Mouse (Mus musculus) embryonic facial prominence, embryonic 14.5 days (tissue): ENCODE data around the gene Endou. TPM values are rescaled to one million over a fixed set of nuclear protein-coding genes. Genes with fewer than 3 reads are reported as not detected.

ENCODE experiments used
- ATAC-seq: fragments of 200-750 bp; cut with Nextera tagmentation; 2 replicates; pipeline ENCODE4 v1.8.0; 2017; ENCODE audit warnings: low read depth, moderate number of reproducible peaks, moderate TSS enrichment
- DNase-seq: peaks from one replicate; pipeline ENCODE4 v3.0.0-alpha.2; 2015; ENCODE audit warnings: low spot score
- H3K27ac ChIP-seq: fragments of 300-500 bp; sonication (generic); replicated peaks from 2 replicates; pipeline ENCODE4 v1.5.1; 2014; ENCODE audit warnings: low read depth, mild to moderate bottlenecking, low read length, moderate library complexity
- H3K27me3 ChIP-seq: fragments of 300-500 bp; sonication (generic); replicated peaks from 2 replicates; pipeline ENCODE4 v1.6.1; 2014; ENCODE audit warnings: low read length; ENCODE audit not compliant: control insufficient read depth, insufficient read depth
- H3K36me3 ChIP-seq: fragments of 300-500 bp; sonication (generic); 2 replicates; pipeline ENCODE4 v1.6.1; 2014; ENCODE audit warnings: low read length, mixed read lengths; ENCODE audit not compliant: control insufficient read depth, insufficient read depth
- H3K4me1 ChIP-seq: fragments of 300-500 bp; sonication (generic); 2 replicates; pipeline ENCODE4 v1.6.1; 2014; ENCODE audit warnings: antibody characterized with exemption, low read length; ENCODE audit not compliant: control insufficient read depth, insufficient read depth
- H3K4me2 ChIP-seq: fragments of 300-500 bp; sonication (generic); 2 replicates; pipeline ENCODE4 v1.6.1; 2014; ENCODE audit warnings: low read depth, mild to moderate bottlenecking, low read length, moderate library complexity, mixed read lengths
- H3K4me3 ChIP-seq: fragments of 300-500 bp; sonication (generic); 2 replicates; pipeline ENCODE4 v1.5.1; 2014; ENCODE audit warnings: low read depth, mild to moderate bottlenecking, low read length
- H3K9ac ChIP-seq: fragments of 300-500 bp; sonication (generic); 2 replicates; pipeline ENCODE4 v1.6.1; 2014; ENCODE audit warnings: low read depth, mild to moderate bottlenecking, low read length, moderate library complexity, mixed read lengths
- H3K9me3 ChIP-seq: fragments of 300-500 bp; sonication (generic); 2 replicates; pipeline ENCODE4 v1.6.1; 2016; ENCODE audit warnings: low read length; ENCODE audit not compliant: control insufficient read depth
- WGBS: fragments of 180-500 bp; shearing (Covaris S2); extraction: QIAGEN DNeasy Blood & Tissue Kit; methylation state at CpG from one replicate; pipeline ENCODE4 v1.1.7; 2014; 5-methylcytosine and 5-hydroxymethylcytosine counted together
- polyA plus RNA-seq: library from polyadenylated mRNA; unstranded; fragments of >200 nt; fragmentation: Nextera tagmentation; extraction: Ambion mirVana; gene quantifications from 2 replicates; pipeline ENCODE4 v1.2.1, GENCODE M21; 2014

Endou gene
- polyA plus RNA-seq, 1 experiment from 2014 or later, result 4.1 TPM

DNA sequence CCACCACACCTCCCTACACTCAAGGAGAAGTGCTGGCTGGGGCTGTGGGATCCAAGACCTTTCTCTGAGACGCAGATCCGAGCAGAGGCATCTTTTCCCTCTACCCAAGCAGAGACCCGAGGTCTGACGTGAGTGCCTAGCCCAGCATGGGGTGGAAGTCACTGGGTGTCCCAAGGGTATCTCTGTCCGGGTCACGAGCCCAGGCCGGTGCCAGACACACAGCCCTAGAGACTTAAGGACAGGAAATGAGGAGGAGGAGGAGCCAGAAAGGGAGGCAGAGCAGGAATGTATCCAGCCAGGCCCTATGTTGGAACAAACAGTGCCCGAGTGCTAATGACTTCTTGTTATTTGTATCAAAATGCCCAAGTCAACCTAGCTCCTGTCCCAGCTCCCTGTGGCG, 31.6 kb upstream of the Endou start:
- Histone ChIP-seq H3K4me2 (no peak overlapping the region), H3K27me3 (peaks cover 16% of the 10 kb centered on the region), H3K9ac (no peak overlapping the region), H3K4me1 (peaks cover 19% of the 10 kb centered on the region), H3K27ac (no peak overlapping the region), H3K36me3 (peaks cover 8% of the 10 kb centered on the region; the same call in 1 of the 2 replicates), H3K4me3 (no peak overlapping the region), H3K9me3 (no peaks in the 10 kb centered on the region)
- DNase-seq, result no peak
- no peak for ATAC-seq
- WGBS, result 41% methylated on average over 9 of the region's 9 CpGs

DNA sequence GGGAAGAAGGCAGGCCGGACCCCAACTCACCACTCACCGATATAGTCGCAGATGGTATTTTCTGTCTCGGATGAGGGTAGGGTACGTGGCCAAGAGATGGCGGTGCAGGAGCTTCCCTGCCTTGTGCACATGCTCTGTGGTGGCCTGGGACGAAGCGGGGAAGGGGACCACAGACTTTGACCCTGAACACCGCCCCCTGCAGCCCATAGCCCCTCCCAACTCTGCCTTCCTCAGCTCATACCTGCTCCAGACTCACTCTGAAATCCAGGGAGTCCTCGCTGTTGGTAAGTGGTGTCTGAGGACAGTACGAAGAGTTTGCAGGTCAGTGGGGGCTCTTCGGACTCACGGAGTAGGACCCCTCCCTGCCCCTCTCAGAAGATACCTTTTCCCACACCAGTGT, 30.3 kb upstream of the Endou start:
- H3K36me3 ChIP-seq, result peaks cover 12% of the 10 kb centered on the region
- 47% methylated on average over 13 of the region's 13 CpGs for WGBS
- no peak overlapping the region for H3K27ac ChIP-seq
- peaks cover 11% of the 10 kb centered on the region for H3K4me1 ChIP-seq
- no peaks in the 10 kb centered on the region for H3K9me3 ChIP-seq
- no peak for ATAC-seq
- H3K4me2 ChIP-seq, result no peak overlapping the region
- H3K4me3 ChIP-seq, result no peak overlapping the region
- no peak for DNase-seq
- H3K9ac ChIP-seq, result no peak overlapping the region
- H3K27me3 ChIP-seq, result peaks cover 5% of the 10 kb centered on the region; the same call in 1 of the 2 replicates

- H3K27me3 ChIP-seq, result 0 out of 2 replicates have a peak, but pooled peaks cover under 1% of the 10 kb centered on the region
- WGBS, result 67% methylated on average over 5 of the region's 5 CpGs
- no peak overlapping the region for H3K27ac ChIP-seq
Measured at GRCm38 (mm10) chr15:97760952-97761351, 29.8 kb upstream of the Endou start.

GRCm38 (mm10) chr15:97760006-97760405, 28.9 kb upstream of the Endou start:
- DNase-seq (no peak), ATAC-seq (no peak)
- H3K4me1 ChIP-seq, result peaks cover 14% of the 10 kb centered on the region
- H3K36me3 ChIP-seq, result peaks cover 12% of the 10 kb centered on the region
- H3K27ac ChIP-seq, result no peak overlapping the region
- H3K9ac ChIP-seq, result no peak overlapping the region
- H3K4me3 ChIP-seq, result no peak overlapping the region
- 91% methylated on average over 9 of the region's 9 CpGs for WGBS
- no peaks in the 10 kb centered on the region for H3K27me3 ChIP-seq
- H3K4me2 ChIP-seq, result no peak overlapping the region
- H3K9me3 ChIP-seq, result no peaks in the 10 kb centered on the region

More at GRCm38 (mm10) chr15:97760952-97761351, 29.8 kb upstream of the Endou start:
- no peak overlapping the region for H3K4me2 ChIP-seq
- H3K36me3 ChIP-seq, result peaks cover 12% of the 10 kb centered on the region
- DNase-seq (no peak), ATAC-seq (no peak)
- no peak overlapping the region for H3K9ac ChIP-seq
- no peak overlapping the region for H3K4me3 ChIP-seq
- no peaks in the 10 kb centered on the region for H3K9me3 ChIP-seq
- peaks cover 9% of the 10 kb centered on the region for H3K4me1 ChIP-seq

- no peaks in the 10 kb centered on the region for H3K9me3 ChIP-seq
- ATAC-seq (no peak), DNase-seq (no peak)
- H3K4me3 ChIP-seq, result no peak overlapping the region
- H3K4me2 ChIP-seq, result no peak overlapping the region
- H3K27ac ChIP-seq, result peak overlapping the region; percentile 39; the same call in 1 of the 2 replicates
- no peaks in the 10 kb centered on the region for H3K27me3 ChIP-seq
- H3K36me3 ChIP-seq, result peaks cover 12% of the 10 kb centered on the region
- WGBS, result 34% methylated on average over 8 of the region's 8 CpGs
- no peak overlapping the region for H3K9ac ChIP-seq
- H3K4me1 ChIP-seq, result peaks cover 28% of the 10 kb centered on the region
Measured at GRCm38 (mm10) chr15:97755361-97755760, 24.2 kb upstream of the Endou start.

- Histone ChIP-seq H3K4me1 (peaks cover 34% of the 10 kb centered on the region), H3K4me2 (no peak overlapping the region), H3K36me3 (peaks cover 12% of the 10 kb centered on the region), H3K27ac (peak overlapping the region; percentile 39; the same call in 1 of the 2 replicates), H3K27me3 (no peaks in the 10 kb centered on the region), H3K9ac (0 out of 2 replicates have a peak overlapping the region, but pooled peaks have one; percentile 16), H3K4me3 (no peak overlapping the region), H3K9me3 (no peaks in the 10 kb centered on the region)
- peak; percentile 30 for DNase-seq
- no peak for ATAC-seq
- 40% methylated on average over 6 of the region's 6 CpGs for WGBS
Measured at GRCm38 (mm10) chr15:97754476-97754875, 23.3 kb upstream of the Endou start.

- no peak overlapping the region for H3K27ac ChIP-seq
- ATAC-seq, result no peak
- WGBS, result 91% methylated on average over 5 of the region's 5 CpGs
Measured at GRCm38 (mm10) chr15:97752491-97752890, 21.4 kb upstream of the Endou start.

DNA sequence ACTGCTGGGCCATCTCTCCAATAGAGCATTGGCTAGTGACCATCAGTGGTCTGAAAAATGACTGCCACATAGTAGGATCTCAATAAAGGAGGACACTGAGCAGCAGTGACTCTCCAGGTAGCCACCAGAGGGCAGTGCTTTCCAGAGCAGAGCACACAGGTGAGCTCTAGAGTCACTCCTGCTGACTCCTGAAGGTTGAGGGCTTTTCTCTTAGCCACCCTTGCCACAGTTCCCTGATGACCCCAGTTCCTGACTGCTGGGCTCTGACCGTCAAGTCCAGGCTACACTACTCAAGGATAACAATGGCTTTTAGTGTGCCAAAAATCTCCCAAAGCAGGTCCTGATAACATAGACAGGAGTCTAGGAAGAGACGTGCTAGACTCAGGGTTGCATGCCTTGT, 20.5 kb upstream of the Endou start:
- WGBS, result 76% methylated on average over 2 of the region's 2 CpGs

More at GRCm38 (mm10) chr15:97752491-97752890, 21.4 kb upstream of the Endou start:
- no peak overlapping the region for H3K4me3 ChIP-seq
- peaks cover 4% of the 10 kb centered on the region; the same call in 1 of the 2 replicates for H3K36me3 ChIP-seq
- no peak overlapping the region for H3K4me2 ChIP-seq
- H3K9ac ChIP-seq, result no peak overlapping the region
- no peaks in the 10 kb centered on the region for H3K27me3 ChIP-seq
- H3K4me1 ChIP-seq, result peaks cover 34% of the 10 kb centered on the region
- DNase-seq, result no peak
- no peaks in the 10 kb centered on the region for H3K9me3 ChIP-seq

DNA sequence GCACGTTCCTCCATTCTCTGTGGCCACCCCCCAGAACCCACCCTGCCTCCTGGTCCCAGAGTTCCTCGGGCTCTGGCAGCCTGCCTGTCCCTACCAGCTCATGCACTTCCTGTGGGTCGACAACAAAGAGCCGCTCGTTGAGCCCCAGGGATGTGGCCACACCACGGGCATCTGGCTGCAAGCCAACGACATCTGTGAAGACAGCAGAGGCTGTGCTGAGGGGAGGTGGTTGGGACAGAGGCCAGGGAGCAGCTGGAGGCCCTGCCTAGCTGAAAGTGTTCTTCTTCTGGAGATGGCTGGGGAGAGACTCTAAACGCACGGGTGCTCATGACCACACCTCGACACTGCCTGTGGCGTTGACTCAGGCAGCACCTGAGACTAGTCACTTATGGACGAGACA, 19.6 kb upstream of the Endou start:
- peak; percentile 93 for ATAC-seq

More for the DNA sequence above, 20.5 kb upstream of the Endou start:
- no peak overlapping the region for H3K27ac ChIP-seq
- H3K9me3 ChIP-seq, result no peaks in the 10 kb centered on the region
- no peak overlapping the region for H3K9ac ChIP-seq
- peaks cover 34% of the 10 kb centered on the region for H3K4me1 ChIP-seq
- H3K27me3 ChIP-seq, result no peaks in the 10 kb centered on the region
- ATAC-seq (no peak), DNase-seq (no peak)
- H3K36me3 ChIP-seq, result no peaks in the 10 kb centered on the region
- H3K4me3 ChIP-seq, result no peak overlapping the region
- H3K4me2 ChIP-seq, result no peak overlapping the region

More for the DNA sequence above, 19.6 kb upstream of the Endou start:
- H3K9me3 ChIP-seq, result no peaks in the 10 kb centered on the region
- H3K36me3 ChIP-seq, result no peaks in the 10 kb centered on the region
- H3K27me3 ChIP-seq, result no peaks in the 10 kb centered on the region
- no peak overlapping the region for H3K9ac ChIP-seq
- no peak overlapping the region for H3K4me3 ChIP-seq
- peaks cover 29% of the 10 kb centered on the region for H3K4me1 ChIP-seq
- peak; percentile 96 for DNase-seq
- H3K4me2 ChIP-seq, result 0 out of 2 replicates have a peak overlapping the region, but pooled peaks have one; percentile 1
- H3K27ac ChIP-seq, result peak overlapping the region; percentile 74
- WGBS, result 16% methylated on average over 12 of the region's 12 CpGs
